Mouse (Mus musculus) liver, embryonic 12.5 days (tissue): ENCODE measurements around the gene Casz1. TPM values are rescaled to one million over a fixed set of nuclear protein-coding genes. Genes with fewer than 3 reads are reported as not detected.

Experiments used
- ATAC-seq: fragments of 200-750 bp; cut with Nextera tagmentation; 2 replicates; pipeline ENCODE4 v1.8.0; 2017; ENCODE audit warnings: moderate number of reproducible peaks, mild to moderate bottlenecking, moderate library complexity
- H3K27ac ChIP-seq: fragments of 300-500 bp; sonication (generic); 2 replicates; pipeline ENCODE4 v1.5.1; 2016; ENCODE audit warnings: mild to moderate bottlenecking
- H3K27me3 ChIP-seq: fragments of 300-500 bp; sonication (generic); replicated peaks from 2 replicates; pipeline ENCODE4 v1.6.1; 2016; ENCODE audit warnings: mild to moderate bottlenecking, moderate library complexity
- H3K36me3 ChIP-seq: fragments of 300-500 bp; sonication (generic); 2 replicates; pipeline ENCODE4 v1.6.1; 2016; ENCODE audit warnings: mild to moderate bottlenecking, moderate library complexity
- H3K4me1 ChIP-seq: fragments of 300-500 bp; sonication (generic); 2 replicates; pipeline ENCODE4 v1.6.1; 2016
- H3K4me2 ChIP-seq: fragments of 300-500 bp; sonication (generic); 2 replicates; pipeline ENCODE4 v1.6.1; 2016; ENCODE audit warnings: mild to moderate bottlenecking, moderate library complexity
- H3K4me3 ChIP-seq: fragments of 300-500 bp; sonication (generic); 2 replicates; pipeline ENCODE4 v1.5.1; 2016; ENCODE audit warnings: mild to moderate bottlenecking, moderate library complexity
- H3K9ac ChIP-seq: fragments of 300-500 bp; sonication (generic); 2 replicates; pipeline ENCODE4 v1.6.1; 2016; ENCODE audit warnings: mild to moderate bottlenecking, moderate library complexity
- H3K9me3 ChIP-seq: fragments of 300-500 bp; sonication (generic); replicated peaks from 2 replicates; pipeline ENCODE4 v1.6.1; 2016; ENCODE audit warnings: mild to moderate bottlenecking, moderate library complexity
- WGBS: fragments of 180-500 bp; shearing (Covaris S2); methylation state at CpG from one replicate; pipeline ENCODE4 v1.1.7; 2016; ENCODE audit not compliant: insufficient replicate concordance; 5-methylcytosine and 5-hydroxymethylcytosine counted together
- polyA plus RNA-seq: library from polyadenylated mRNA; unstranded; fragments of >200 nt; fragmentation: Nextera tagmentation; extraction: Ambion mirVana; gene quantifications from 2 replicates; pipeline ENCODE4 v1.2.1, GENCODE M21; 2016

The Casz1 gene
- polyA plus RNA-seq, 1 experiment from 2014 or later, result 0.50 TPM

GRCm38 (mm10) chr4:148805161-148805810 is 1.1 kb downstream of the Casz1 start:
- peak overlapping the region; percentile 50 for H3K4me3 ChIP-seq
- no peaks in the 10 kb centered on the region for H3K9me3 ChIP-seq
- no peak overlapping the region for H3K9ac ChIP-seq
- WGBS, result 2% methylated on average over 42 of the region's 42 CpGs
- ATAC-seq, result peak; percentile 14; the same call in 1 of the 2 replicates
- no peak overlapping the region for H3K27ac ChIP-seq
- H3K27me3 ChIP-seq, result peaks cover 99% of the 10 kb centered on the region
- H3K4me2 ChIP-seq, result peak overlapping the region; percentile 72
- no peaks in the 10 kb centered on the region for H3K36me3 ChIP-seq
- peaks cover 20% of the 10 kb centered on the region for H3K4me1 ChIP-seq

- H3K9ac ChIP-seq, result no peak overlapping the region
- peaks cover 20% of the 10 kb centered on the region for H3K4me1 ChIP-seq
- H3K4me3 ChIP-seq, result peak overlapping the region; percentile 50
- no peak for ATAC-seq
- H3K4me2 ChIP-seq, result peak overlapping the region; percentile 72
- WGBS, result 2% methylated on average over 64 of the region's 64 CpGs
- H3K27ac ChIP-seq, result no peak overlapping the region
- H3K36me3 ChIP-seq, result no peaks in the 10 kb centered on the region
- H3K9me3 ChIP-seq, result no peaks in the 10 kb centered on the region
- peaks cover 99% of the 10 kb centered on the region for H3K27me3 ChIP-seq
Measured at GRCm38 (mm10) chr4:148805811-148806747, 1.9 kb downstream of the Casz1 start.

GRCm38 (mm10) chr4:148806836-148807235 is 2.6 kb downstream of the Casz1 start:
- no peaks in the 10 kb centered on the region for H3K9me3 ChIP-seq
- ATAC-seq, result no peak
- 2% methylated on average over 24 of the region's 26 CpGs for WGBS
- H3K27ac ChIP-seq, result no peak overlapping the region
- peak overlapping the region; percentile 72 for H3K4me2 ChIP-seq
- peaks cover 99% of the 10 kb centered on the region for H3K27me3 ChIP-seq
- H3K9ac ChIP-seq, result no peak overlapping the region
- no peaks in the 10 kb centered on the region for H3K36me3 ChIP-seq
- peaks cover 20% of the 10 kb centered on the region for H3K4me1 ChIP-seq
- H3K4me3 ChIP-seq, result peak overlapping the region; percentile 25; the same call in 1 of the 2 replicates

GRCm38 (mm10) chr4:148807397-148807796 is 3.2 kb downstream of the Casz1 start:
- no peak for ATAC-seq
- H3K4me3 ChIP-seq, result no peak overlapping the region
- no peak overlapping the region for H3K4me2 ChIP-seq
- H3K27ac ChIP-seq, result no peak overlapping the region
- no peaks in the 10 kb centered on the region for H3K9me3 ChIP-seq
- H3K27me3 ChIP-seq, result peaks cover 98% of the 10 kb centered on the region
- WGBS, result 3% methylated on average over 9 of the region's 9 CpGs
- no peak overlapping the region for H3K9ac ChIP-seq
- peaks cover 20% of the 10 kb centered on the region for H3K4me1 ChIP-seq
- no peaks in the 10 kb centered on the region for H3K36me3 ChIP-seq

- no peak overlapping the region for H3K4me2 ChIP-seq
- no peak overlapping the region for H3K4me3 ChIP-seq
- no peaks in the 10 kb centered on the region for H3K9me3 ChIP-seq
- no peak overlapping the region for H3K27ac ChIP-seq
- H3K9ac ChIP-seq, result no peak overlapping the region
- no peak for ATAC-seq
- peaks cover 20% of the 10 kb centered on the region for H3K4me1 ChIP-seq
- no peaks in the 10 kb centered on the region for H3K36me3 ChIP-seq
- 37% methylated on average over 2 of the region's 2 CpGs for WGBS
- H3K27me3 ChIP-seq, result peaks cover 98% of the 10 kb centered on the region
Measured at GRCm38 (mm10) chr4:148808839-148809238, 4.6 kb downstream of the Casz1 start.

- peaks cover 10% of the 10 kb centered on the region; the same call in 1 of the 2 replicates for H3K4me1 ChIP-seq
- peaks cover 98% of the 10 kb centered on the region for H3K27me3 ChIP-seq
- no peaks in the 10 kb centered on the region for H3K36me3 ChIP-seq
- no peak for ATAC-seq
- no peak overlapping the region for H3K4me3 ChIP-seq
- no peaks in the 10 kb centered on the region for H3K9me3 ChIP-seq
- 60% methylated on average over 9 of the region's 9 CpGs for WGBS
- H3K4me2 ChIP-seq, result no peak overlapping the region
- H3K9ac ChIP-seq, result no peak overlapping the region
- H3K27ac ChIP-seq, result no peak overlapping the region
Measured at GRCm38 (mm10) chr4:148810706-148811105, 6.5 kb downstream of the Casz1 start.

- H3K4me3 ChIP-seq, result no peak overlapping the region
- H3K9me3 ChIP-seq, result no peaks in the 10 kb centered on the region
- H3K27me3 ChIP-seq, result peaks cover 96% of the 10 kb centered on the region
- H3K4me2 ChIP-seq, result no peak overlapping the region
- no peak for ATAC-seq
- H3K27ac ChIP-seq, result no peak overlapping the region
- 23% methylated on average over 10 of the region's 10 CpGs for WGBS
- H3K4me1 ChIP-seq, result peaks cover 1% of the 10 kb centered on the region; the same call in 1 of the 2 replicates
- no peaks in the 10 kb centered on the region for H3K36me3 ChIP-seq
- no peak overlapping the region for H3K9ac ChIP-seq
Measured at GRCm38 (mm10) chr4:148811940-148812339, 7.7 kb downstream of the Casz1 start.

GRCm38 (mm10) chr4:148813247-148813646 is 9.0 kb downstream of the Casz1 start:
- Histone ChIP-seq H3K9me3 (no peaks in the 10 kb centered on the region), H3K4me1 (no peaks in the 10 kb centered on the region), H3K27ac (no peak overlapping the region), H3K27me3 (peaks cover 96% of the 10 kb centered on the region), H3K36me3 (no peaks in the 10 kb centered on the region), H3K4me2 (no peak overlapping the region), H3K9ac (no peak overlapping the region), H3K4me3 (no peak overlapping the region)
- no peak for ATAC-seq
- 68% methylated on average over 6 of the region's 6 CpGs for WGBS

GRCm38 (mm10) chr4:148816556-148816955 is 12.3 kb downstream of the Casz1 start:
- no peak for ATAC-seq
- H3K4me2 ChIP-seq, result no peak overlapping the region
- H3K36me3 ChIP-seq, result no peaks in the 10 kb centered on the region
- H3K4me1 ChIP-seq, result no peaks in the 10 kb centered on the region
- peaks cover 77% of the 10 kb centered on the region for H3K27me3 ChIP-seq
- no peak overlapping the region for H3K27ac ChIP-seq
- no peak overlapping the region for H3K9ac ChIP-seq
- H3K9me3 ChIP-seq, result no peaks in the 10 kb centered on the region
- 20% methylated on average over 14 of the region's 14 CpGs for WGBS
- H3K4me3 ChIP-seq, result no peak overlapping the region

GRCm38 (mm10) chr4:148818161-148818560 is 13.9 kb downstream of the Casz1 start:
- ATAC-seq, result no peak
- H3K4me3 ChIP-seq, result no peak overlapping the region
- WGBS, result 82% methylated on average over 12 of the region's 12 CpGs
- no peak overlapping the region for H3K27ac ChIP-seq
- no peaks in the 10 kb centered on the region for H3K4me1 ChIP-seq
- H3K4me2 ChIP-seq, result no peak overlapping the region
- H3K27me3 ChIP-seq, result peaks cover 62% of the 10 kb centered on the region
- no peaks in the 10 kb centered on the region for H3K9me3 ChIP-seq
- no peak overlapping the region for H3K9ac ChIP-seq
- no peaks in the 10 kb centered on the region for H3K36me3 ChIP-seq

- Histone ChIP-seq H3K9ac (no peak overlapping the region), H3K4me1 (no peaks in the 10 kb centered on the region), H3K4me2 (no peak overlapping the region), H3K36me3 (no peaks in the 10 kb centered on the region), H3K27me3 (peaks cover 52% of the 10 kb centered on the region), H3K27ac (no peak overlapping the region), H3K9me3 (no peaks in the 10 kb centered on the region), H3K4me3 (no peak overlapping the region)
- WGBS, result 69% methylated on average over 13 of the region's 13 CpGs
- ATAC-seq, result no peak
Measured at GRCm38 (mm10) chr4:148820171-148820570, 15.9 kb downstream of the Casz1 start.

GRCm38 (mm10) chr4:148823281-148823680 is 19.1 kb downstream of the Casz1 start:
- peaks cover 53% of the 10 kb centered on the region for H3K27me3 ChIP-seq

More at GRCm38 (mm10) chr4:148823281-148823680, 19.1 kb downstream of the Casz1 start:
- Histone ChIP-seq H3K9me3 (no peaks in the 10 kb centered on the region), H3K9ac (no peak overlapping the region), H3K36me3 (no peaks in the 10 kb centered on the region), H3K4me2 (no peak overlapping the region), H3K27ac (no peak overlapping the region), H3K4me1 (no peaks in the 10 kb centered on the region), H3K4me3 (no peak overlapping the region)
- WGBS, result 63% methylated on average over 8 of the region's 8 CpGs
- ATAC-seq, result no peak
